Mouse (Mus musculus) ES-Bruce4 (cell line): ENCODE results near the gene Ksr2. TPM values are rescaled to one million over a fixed set of nuclear protein-coding genes. Genes with fewer than 3 reads are reported as not detected.
"Not testable (repeated sequence)": the region's sequence is repeated elsewhere in the genome, so short reads cannot be mapped to it uniquely, and the experiment has no call there.

Experiments used
- H3K27ac ChIP-seq: 2 replicates; pipeline ENCODE4 v1.5.1; 2012; ENCODE audit warnings: low read length, inconsistent platforms; ENCODE audit not compliant: insufficient read depth
- H3K27me3 ChIP-seq: 2 replicates; pipeline ENCODE4 v1.6.1; 2012; ENCODE audit warnings: mild to moderate bottlenecking, low read length, inconsistent platforms; ENCODE audit not compliant: control insufficient read depth, poor library complexity, insufficient read depth, severe bottlenecking
- H3K36me3 ChIP-seq: 2 replicates; pipeline ENCODE4 v1.6.1; 2012; ENCODE audit warnings: inconsistent platforms, mild to moderate bottlenecking, low read length, moderate library complexity; ENCODE audit not compliant: control insufficient read depth, poor library complexity, insufficient read depth, severe bottlenecking
- H3K4me1 ChIP-seq: one replicate; pipeline ENCODE4 v1.8.1; 2011; ENCODE audit warnings: low read length; ENCODE audit not compliant: control insufficient read depth, insufficient read depth
- H3K4me3 ChIP-seq: 2 replicates; pipeline ENCODE4 v1.5.1; 2011; ENCODE audit warnings: low read depth, mild to moderate bottlenecking, low read length
- H3K9ac ChIP-seq: 2 replicates; pipeline ENCODE4 v1.6.1; 2012; ENCODE audit warnings: low read depth, mild to moderate bottlenecking, inconsistent platforms; ENCODE audit not compliant: poor library complexity, severe bottlenecking
- H3K9me3 ChIP-seq: replicated peaks from 2 replicates; pipeline ENCODE4 v1.6.1; 2012; ENCODE audit warnings: mild to moderate bottlenecking, low read length, inconsistent platforms; ENCODE audit not compliant: control insufficient read depth, poor library complexity, insufficient read depth, severe bottlenecking
- CTCF ChIP-seq: IDR thresholded peaks from one replicate; pipeline ENCODE4 v1.8.1; 2011; ENCODE audit warnings: low read depth, low read length
- EP300 ChIP-seq: IDR thresholded peaks from 2 replicates; pipeline ENCODE4 v1.6.1; 2011; ENCODE audit warnings: low read depth, low read length; ENCODE audit not compliant: insufficient read depth
- POLR2A ChIP-seq: IDR thresholded peaks from one replicate; pipeline ENCODE4 v1.8.1; 2011; ENCODE audit warnings: low read length; ENCODE audit not compliant: insufficient read depth
- polyA plus RNA-seq: library from polyadenylated mRNA; stranded (reverse); fragments of >200 nt; gene quantifications from 2 replicates; pipeline ENCODE4 v1.2.4, GENCODE M21; 2011; ENCODE audit warnings: low read depth; ENCODE audit not compliant: missing spikeins, insufficient read depth, insufficient read length

Ksr2 gene
- polyA plus RNA-seq, 1 experiment = 1.3 TPM

GRCm38 (mm10) chr5:117409369-117409768 is 4.4 kb upstream of the Ksr2 start:
- peaks cover 5% of the 10 kb centered on the region; the same call in 1 of the 2 replicates for H3K9me3 ChIP-seq
- no peak for TF ChIP-seq POLR2A
- no peak for TF ChIP-seq CTCF
- no peak overlapping the region for H3K4me3 ChIP-seq
- H3K27ac ChIP-seq = no peak overlapping the region
- no peak overlapping the region for H3K9ac ChIP-seq
- H3K4me1 ChIP-seq = no peaks in the 10 kb centered on the region
- no peaks in the 10 kb centered on the region for H3K27me3 ChIP-seq
- H3K36me3 ChIP-seq = no peaks in the 10 kb centered on the region

DNA sequence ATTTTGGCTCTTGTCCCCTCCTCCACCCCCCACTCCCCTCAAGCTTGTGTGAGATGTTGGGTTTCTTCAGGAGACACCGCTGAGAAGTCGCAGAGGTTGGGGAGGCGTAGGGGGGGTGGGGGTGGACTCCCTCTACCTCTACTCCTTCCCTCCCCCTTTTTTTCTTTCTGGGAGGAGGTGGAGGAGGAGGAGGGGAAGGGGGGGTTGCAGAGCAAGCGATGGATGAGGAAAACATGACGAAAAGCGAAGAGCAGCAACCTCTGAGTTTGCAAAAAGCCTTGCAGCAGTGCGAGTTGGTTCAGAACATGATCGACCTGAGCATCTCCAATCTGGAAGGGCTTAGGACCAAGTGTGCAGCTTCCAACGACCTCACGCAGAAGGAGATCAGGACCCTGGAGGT is 811 bp downstream of the Ksr2 start:
- peaks cover 2% of the 10 kb centered on the region for H3K4me1 ChIP-seq
- peak overlapping the region; percentile 77 for H3K9ac ChIP-seq
- no peaks in the 10 kb centered on the region for H3K36me3 ChIP-seq
- H3K4me3 ChIP-seq = peak overlapping the region; percentile 64
- TF ChIP-seq POLR2A (no peak), EP300 (no peak), CTCF (no peak)
- H3K9me3 ChIP-seq = 0 out of 2 replicates have a peak, but pooled peaks cover 2% of the 10 kb centered on the region
- no peak overlapping the region for H3K27ac ChIP-seq
- no peaks in the 10 kb centered on the region for H3K27me3 ChIP-seq

GRCm38 (mm10) chr5:117415011-117415912 is 1.5 kb downstream of the Ksr2 start:
- no peak overlapping the region for H3K27ac ChIP-seq
- peak overlapping the region; percentile 77; the same call in 1 of the 2 replicates for H3K9ac ChIP-seq
- peak overlapping the region; percentile 64 for H3K4me3 ChIP-seq
- 0 out of 2 replicates have a peak, but pooled peaks cover 2% of the 10 kb centered on the region for H3K9me3 ChIP-seq
- TF ChIP-seq EP300 (no peak), POLR2A (no peak), CTCF (no peak)
- no peaks in the 10 kb centered on the region for H3K36me3 ChIP-seq
- H3K27me3 ChIP-seq = no peaks in the 10 kb centered on the region
- peaks cover 2% of the 10 kb centered on the region for H3K4me1 ChIP-seq

- TF ChIP-seq POLR2A = no peak
- no peak for TF ChIP-seq EP300
- TF ChIP-seq CTCF = no peak
- no peaks in the 10 kb centered on the region for H3K27me3 ChIP-seq
Measured at GRCm38 (mm10) chr5:117417442-117417841, 3.6 kb downstream of the Ksr2 start.

GRCm38 (mm10) chr5:117433501-117433900 is 19.7 kb downstream of the Ksr2 start:
- H3K9me3 ChIP-seq, H3K36me3 ChIP-seq, H3K4me1 ChIP-seq, H3K4me3 ChIP-seq, H3K9ac ChIP-seq, H3K27me3 ChIP-seq, H3K27ac ChIP-seq: not testable (repeated sequence)

More at GRCm38 (mm10) chr5:117417442-117417841, 3.6 kb downstream of the Ksr2 start:
- no peak overlapping the region for H3K9ac ChIP-seq
- H3K9me3 ChIP-seq = 0 out of 2 replicates have a peak, but pooled peaks cover 2% of the 10 kb centered on the region
- H3K4me3 ChIP-seq = no peak overlapping the region
- H3K27ac ChIP-seq = no peak overlapping the region
- no peaks in the 10 kb centered on the region for H3K36me3 ChIP-seq
- peaks cover 2% of the 10 kb centered on the region for H3K4me1 ChIP-seq

GRCm38 (mm10) chr5:117440261-117440660 is 26.5 kb downstream of the Ksr2 start:
- Histone ChIP-seq H3K9me3 (no peaks in the 10 kb centered on the region), H3K27ac (no peak overlapping the region), H3K27me3 (no peaks in the 10 kb centered on the region), H3K4me3 (no peak overlapping the region), H3K4me1 (peaks cover 3% of the 10 kb centered on the region), H3K9ac (no peak overlapping the region), H3K36me3 (no peaks in the 10 kb centered on the region)
- TF ChIP-seq POLR2A (no peak), CTCF (no peak), EP300 (no peak)
